Mouse (Mus musculus): ENCODE data around the gene Nptxr.

DNA sequence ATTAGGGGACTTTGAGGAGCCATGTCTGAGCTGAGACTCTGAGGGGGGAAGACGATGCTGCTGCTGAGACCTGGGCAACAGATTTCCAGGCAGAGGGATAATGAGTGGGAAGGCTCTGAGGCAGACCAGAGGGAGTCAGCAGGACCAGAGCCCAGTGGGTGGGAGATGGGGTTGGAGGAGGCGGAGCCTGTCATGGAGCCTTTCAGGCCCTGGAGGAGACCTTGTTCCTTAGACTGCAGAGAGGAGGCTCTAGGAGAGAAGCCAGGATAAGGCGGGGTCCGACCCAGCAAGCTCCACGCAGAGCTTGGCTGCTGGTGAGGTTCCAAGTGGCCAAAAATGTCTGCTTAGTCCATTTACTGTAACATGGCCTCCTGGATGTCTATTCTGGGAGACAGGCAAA is 42.5 kb upstream of the Nptxr start:
- TF ChIP-seq CTCF (IDR thresholded peaks at IDR 0.05; ENCODE audit: low read depth) (no peak), EP300 (IDR thresholded peaks at IDR 0.05; ENCODE audit: low read depth) (no peak)
